Mouse (Mus musculus) adrenal gland, adult 10 weeks (tissue): Measurements from ENCODE around the gene Gapt. TPM values are rescaled to one million over a fixed set of nuclear protein-coding genes. Genes with fewer than 3 reads are reported as not detected.

Experiments used
- polyA plus RNA-seq: library from polyadenylated mRNA; stranded (reverse); fragments of 350-450 nt; fragmentation: Illumina TruSeq; extraction: RNeasy Lipid Tissue Mini Kit (QIAGEN cat#74804); gene quantifications from one replicate; pipeline ENCODE4 v1.2.3, GENCODE M21; 2014; ENCODE audit warnings: low read depth, low replicate concordance

The Gapt gene
- 0.47 TPM for polyA plus RNA-seq

DNA sequence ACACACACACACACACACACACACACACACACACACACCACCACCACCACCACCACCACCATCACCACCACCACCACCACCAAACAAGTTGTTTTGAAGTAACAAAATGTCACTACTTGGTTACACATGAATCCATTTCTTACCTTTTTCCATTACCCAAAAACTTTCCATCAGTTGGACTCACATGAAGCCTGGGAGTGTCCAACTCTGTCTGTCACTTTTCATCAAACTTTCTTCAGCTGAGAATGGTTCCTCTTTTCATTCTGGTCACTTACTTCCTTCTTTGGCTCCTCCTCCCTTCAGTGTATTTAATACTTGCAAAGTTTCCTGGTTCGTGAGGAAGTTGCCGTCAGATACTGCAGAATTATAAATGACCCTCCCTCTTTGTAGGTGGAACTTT lies at the start of gene Gapt:
Gene Gapt (minus strand): TSS at position 259 of the 400 bp plus-strand sequence.

DNA sequence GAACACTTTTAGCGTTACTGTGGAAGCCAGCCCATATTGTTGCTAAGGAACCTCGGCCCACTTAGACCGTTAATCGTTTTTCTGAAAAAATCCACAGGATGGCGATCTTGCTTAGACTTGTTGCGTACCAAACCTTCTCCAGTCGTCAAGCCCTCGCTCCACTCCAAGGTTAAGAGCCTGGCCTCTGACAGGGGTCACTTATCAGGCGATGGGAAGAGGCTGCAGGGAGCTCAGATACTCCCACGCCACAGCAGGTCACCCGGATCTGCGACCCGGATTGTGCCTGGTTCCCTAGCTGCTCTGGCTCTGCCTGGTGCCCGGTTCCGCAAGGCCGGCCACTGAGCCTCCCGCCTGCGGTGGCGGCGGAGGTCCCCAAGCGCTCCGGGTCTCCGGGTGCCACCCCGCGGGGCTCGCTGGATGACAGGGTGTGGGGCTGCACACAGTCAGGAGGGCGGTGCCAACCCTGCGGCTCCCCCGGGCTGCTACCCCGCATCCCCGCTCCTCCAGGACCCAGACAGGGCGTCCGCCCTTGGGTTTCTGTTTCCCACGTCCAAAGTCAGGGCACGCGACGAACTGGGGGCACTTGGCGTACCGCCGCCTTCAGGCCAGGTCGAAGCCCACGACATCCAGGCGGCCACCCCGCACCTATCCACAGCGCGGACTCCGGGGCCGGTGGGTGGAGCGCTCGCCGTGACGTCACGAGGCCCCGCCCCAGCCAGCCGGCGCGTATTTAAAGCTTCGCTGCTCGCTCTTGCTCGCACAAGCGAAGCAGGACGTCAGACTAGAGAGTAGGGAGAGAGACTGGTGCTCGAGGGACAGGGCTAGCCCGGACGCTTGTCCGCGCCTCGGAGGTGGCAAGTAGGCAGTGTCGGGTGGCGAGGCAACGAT lies 37.5 kb upstream of the Gapt start, which contains the start of gene Plk2:
Gene Plk2 (plus strand): TSS at position 756 of the 888 bp plus-strand sequence.

Other genes with a start within 250 kb of the Gapt start
- 102 TPM for gene Rab3c, start 76.2 kb downstream of the Gapt start, polyA plus RNA-seq
- 26.6 TPM for gene Plk2, start 37.8 kb upstream of the Gapt start, polyA plus RNA-seq